Mouse (Mus musculus) layer of hippocampus, postnatal 25 days (tissue): ENCODE measurements around the gene Ezh1. TPM values are rescaled to one million over a fixed set of nuclear protein-coding genes. Genes with fewer than 3 reads are reported as not detected.
A peak's percentile ranks its signal among the peaks of the same experiment; 100 is the strongest.

Source experiments
- DNase-seq, 2 experiments: peaks; one replicate each; pipeline ENCODE4 v3.0.0; 2022; ENCODE audit warnings: mixed read lengths in 2 of 2, low spot score in 1 of 2; ENCODE audit errors: extremely low spot score in 1 of 2
- total RNA-seq, 2 experiments: library from RNA; stranded (reverse); gene quantifications; 2 replicates each; pipeline ENCODE4 v1.2.3; 2021

The Ezh1 gene
- total RNA-seq, 2 experiments from 2014 or later, result 57.1 to 62.1 TPM

- DNase-seq, result no peak
Measured at GRCm38 (mm10) chr11:101185441-101185840, 40.8 kb downstream of the Ezh1 start.

- DNase-seq, result no peak
Measured at GRCm38 (mm10) chr11:101184984-101185383, 41.3 kb downstream of the Ezh1 start.

- DNase-seq, result no peak
Measured at GRCm38 (mm10) chr11:101182771-101183517, 43.3 kb downstream of the Ezh1 start.

- no peak for DNase-seq
Measured at GRCm38 (mm10) chr11:101181961-101182360, 44.3 kb downstream of the Ezh1 start.

- peak; percentile 60 to 86 for DNase-seq
Measured at GRCm38 (mm10) chr11:101180846-101181740, 45.2 kb downstream of the Ezh1 start.

GRCm38 (mm10) chr11:101180261-101180660 lies 46.0 kb downstream of the Ezh1 start:
- no peak for DNase-seq

- DNase-seq, result no peak
Measured at GRCm38 (mm10) chr11:101179306-101179705, 47.0 kb downstream of the Ezh1 start.

GRCm38 (mm10) chr11:101178061-101179058 lies 47.9 kb downstream of the Ezh1 start:
- DNase-seq, result no peak

GRCm38 (mm10) chr11:101176933-101177773 lies 49.1 kb downstream of the Ezh1 start:
- DNase-seq, result peak; percentile 58 to 80

- peak in 1 of 2 experiments; percentile 43 for DNase-seq
Measured at GRCm38 (mm10) chr11:101176117-101176691, 50.1 kb downstream of the Ezh1 start.

- no peak for DNase-seq
Measured at GRCm38 (mm10) chr11:101175636-101176116, 50.6 kb downstream of the Ezh1 start.

- no peak for DNase-seq
Measured at GRCm38 (mm10) chr11:101174851-101175628, 51.2 kb downstream of the Ezh1 start, which contains the start of gene Ccr10. Ccr10 (minus strand) TSS chr11:101175443.

GRCm38 (mm10) chr11:101174389-101174745 lies 51.9 kb downstream of the Ezh1 start:
- no peak for DNase-seq

GRCm38 (mm10) chr11:101173631-101174388 lies 52.5 kb downstream of the Ezh1 start:
- peak; percentile 52 to 58 for DNase-seq

- peak in 1 of 2 experiments; percentile 9 for DNase-seq
Measured at GRCm38 (mm10) chr11:101173112-101173511, 53.2 kb downstream of the Ezh1 start.

GRCm38 (mm10) chr11:101172434-101172815 lies 53.8 kb downstream of the Ezh1 start:
- no peak for DNase-seq

GRCm38 (mm10) chr11:101171721-101172433 lies 54.4 kb downstream of the Ezh1 start:
- DNase-seq, result peak in 1 of 2 experiments; percentile 53
